Mouse (Mus musculus) intestine, embryonic 14.5 days (tissue): ENCODE results near the gene Olfr1386. TPM values are rescaled to one million over a fixed set of nuclear protein-coding genes. Genes with fewer than 3 reads are reported as not detected.

Experiments
- ATAC-seq: fragments of 200-750 bp; cut with Nextera tagmentation; replicated peaks from 2 replicates; pipeline ENCODE4 v1.8.0; 2017; ENCODE audit warnings: low read depth, moderate number of reproducible peaks, moderate TSS enrichment, moderate library complexity; ENCODE audit not compliant: low FRiP score, low TSS enrichment
- DNase-seq: peaks from one replicate; pipeline ENCODE4 v3.0.0-alpha.2; 2018; ENCODE audit warnings: low spot score
- H3K27ac ChIP-seq: fragments of 300-500 bp; sonication (generic); 2 replicates; pipeline ENCODE4 v1.5.1; 2014; ENCODE audit warnings: low read depth, mild to moderate bottlenecking, control low read depth
- H3K27me3 ChIP-seq: fragments of 300-500 bp; sonication (generic); replicated peaks from 2 replicates; pipeline ENCODE4 v1.6.1; 2014; ENCODE audit warnings: low read length, control low read depth; ENCODE audit not compliant: control insufficient read depth, insufficient read depth
- H3K36me3 ChIP-seq: fragments of 300-500 bp; sonication (generic); 2 replicates; pipeline ENCODE4 v1.6.1; 2014; ENCODE audit warnings: low read length, control low read depth; ENCODE audit not compliant: control insufficient read depth, insufficient read depth
- H3K4me1 ChIP-seq: fragments of 300-500 bp; sonication (generic); replicated peaks from 2 replicates; pipeline ENCODE4 v1.6.1; 2014; ENCODE audit warnings: low read length, control low read depth, mixed read lengths; ENCODE audit not compliant: control insufficient read depth, insufficient read depth
- H3K4me2 ChIP-seq: fragments of 300-500 bp; sonication (generic); 2 replicates; pipeline ENCODE4 v1.6.1; 2014; ENCODE audit warnings: low read length
- H3K4me3 ChIP-seq: fragments of 300-500 bp; sonication (generic); 2 replicates; pipeline ENCODE4 v1.5.1; 2014; ENCODE audit warnings: low read depth, low read length, control low read depth, mixed read lengths
- H3K9ac ChIP-seq: fragments of 300-500 bp; sonication (generic); 2 replicates; pipeline ENCODE4 v1.6.1; 2014; ENCODE audit warnings: mild to moderate bottlenecking, low read length
- H3K9me3 ChIP-seq: fragments of 300-500 bp; sonication (generic); 2 replicates; pipeline ENCODE4 v1.6.1; 2016; ENCODE audit warnings: low read length, control low read depth; ENCODE audit not compliant: control insufficient read depth
- polyA plus RNA-seq: library from polyadenylated mRNA; unstranded; fragments of >200 nt; fragmentation: Nextera tagmentation; extraction: Ambion mirVana; gene quantifications from 2 replicates; pipeline ENCODE4 v1.2.1, GENCODE M21; 2014

Olfr1386 gene
- polyA plus RNA-seq, 1 experiment from 2014 or later, result not detected

- DNase-seq, result no peak
- Histone ChIP-seq H3K9me3 (no peaks in the 10 kb centered on the region), H3K27ac (no peak within 1 kb of the TSS), H3K4me3 (no peak within 1 kb of the TSS), H3K4me1 (no peaks in the 10 kb centered on the region), H3K36me3 (no peaks in the 10 kb centered on the region), H3K9ac (no peak within 1 kb of the TSS), H3K4me2 (no peak within 1 kb of the TSS), H3K27me3 (no peaks in the 10 kb centered on the region)
- no peak for ATAC-seq
These were observed 54.5 kb downstream of the Olfr1386 start, which contains the start of gene Olfr1383 for GRCm38 (mm10) chr11:49519348-49519747. TSS of gene Olfr1383 (plus strand) at chr11:49519648.

Other genes with a start within 250 kb of the Olfr1386 start
- 52.9 and 55.4 TPM in 2 replicates for gene Mgat1, start 220.9 kb upstream of the Olfr1386 start, polyA plus RNA-seq
- 0.12 TPM in 1 of 2 replicates, not detected in the other for gene Olfr1393, start 186.7 kb upstream of the Olfr1386 start, polyA plus RNA-seq
- gene Olfr1392, start 179.8 kb upstream of the Olfr1386 start, polyA plus RNA-seq, result not detected in 2 replicates
- gene Olfr10, start 160.3 kb upstream of the Olfr1386 start, polyA plus RNA-seq, result not detected in 2 replicates
- gene Olfr1391, start 142.3 kb upstream of the Olfr1386 start, polyA plus RNA-seq, result not detected in 2 replicates
- gene Olfr1390, start 129.9 kb upstream of the Olfr1386 start, polyA plus RNA-seq, result not detected in 2 replicates
- not detected in 2 replicates for gene Olfr1389, start 42.0 kb upstream of the Olfr1386 start, polyA plus RNA-seq
- 0.15 and 0.24 TPM in 2 replicates for gene Olfr1388, start 28.4 kb upstream of the Olfr1386 start, polyA plus RNA-seq
- not detected in 2 replicates for gene Olfr1387, start 9.7 kb upstream of the Olfr1386 start, polyA plus RNA-seq
- gene Olfr1385, start 24.0 kb downstream of the Olfr1386 start, polyA plus RNA-seq, result not detected in 2 replicates
- not detected in 2 replicates for gene Olfr1384, start 41.7 kb downstream of the Olfr1386 start, polyA plus RNA-seq
- not detected in 2 replicates for gene Olfr1383, start 54.6 kb downstream of the Olfr1386 start, polyA plus RNA-seq
- gene Olfr1382, start 63.2 kb downstream of the Olfr1386 start, polyA plus RNA-seq, result not detected in 2 replicates
- gene Olfr1381, start 78.4 kb downstream of the Olfr1386 start, polyA plus RNA-seq, result not detected in 2 replicates
- gene Olfr1380, start 91.8 kb downstream of the Olfr1386 start, polyA plus RNA-seq, result not detected in 2 replicates
- gene Flt4, start 144.2 kb downstream of the Olfr1386 start, polyA plus RNA-seq, result 6.0 and 6.1 TPM in 2 replicates
- gene Scgb3a1, start 198.6 kb downstream of the Olfr1386 start, polyA plus RNA-seq, result not detected in 2 replicates
- gene Cnot6, start 247.7 kb downstream of the Olfr1386 start, polyA plus RNA-seq, result 48.5 and 53.3 TPM in 2 replicates